Mouse (Mus musculus) kidney, embryonic 16.5 days (tissue): Measurements from ENCODE around the gene Nqo1. TPM values are rescaled to one million over a fixed set of nuclear protein-coding genes. Genes with fewer than 3 reads are reported as not detected.

ENCODE experiments used
- ATAC-seq: fragments of 200-750 bp; cut with Nextera tagmentation; 2 replicates; pipeline ENCODE4 v1.8.0; 2017; ENCODE audit warnings: moderate TSS enrichment; ENCODE audit not compliant: low FRiP score, low TSS enrichment
- H3K27ac ChIP-seq: fragments of 300-500 bp; sonication (generic); 2 replicates; pipeline ENCODE4 v1.5.1; 2014; ENCODE audit warnings: low read length
- H3K27me3 ChIP-seq: fragments of 300-500 bp; sonication (generic); 2 replicates; pipeline ENCODE4 v1.6.1; 2014; ENCODE audit warnings: low read length, control low read depth, mixed read lengths; ENCODE audit not compliant: insufficient read depth
- H3K36me3 ChIP-seq: fragments of 300-500 bp; sonication (generic); 2 replicates; pipeline ENCODE4 v1.6.1; 2014; ENCODE audit warnings: low read length, control low read depth, mixed read lengths; ENCODE audit not compliant: insufficient read depth
- H3K4me1 ChIP-seq: fragments of 300-500 bp; sonication (generic); 2 replicates; pipeline ENCODE4 v1.6.1; 2014; ENCODE audit warnings: low read length, control low read depth, mixed read lengths; ENCODE audit not compliant: insufficient read depth
- H3K4me2 ChIP-seq: fragments of 300-500 bp; sonication (generic); replicated peaks from 2 replicates; pipeline ENCODE4 v1.6.1; 2014; ENCODE audit warnings: low read depth, low read length
- H3K4me3 ChIP-seq: fragments of 300-500 bp; sonication (generic); 2 replicates; pipeline ENCODE4 v1.5.1; 2014; ENCODE audit warnings: mild to moderate bottlenecking, low read length
- H3K9ac ChIP-seq: fragments of 300-500 bp; sonication (generic); replicated peaks from 2 replicates; pipeline ENCODE4 v1.6.1; 2014; ENCODE audit warnings: low read length
- H3K9me3 ChIP-seq: fragments of 300-500 bp; sonication (generic); 2 replicates; pipeline ENCODE4 v1.6.1; 2016; ENCODE audit warnings: low read length, control low read depth
- WGBS: fragments of 180-500 bp; shearing (Covaris S2); extraction: QIAGEN DNeasy Blood & Tissue Kit; methylation state at CpG from one replicate; pipeline ENCODE4 v1.1.7; 2014; 5-methylcytosine and 5-hydroxymethylcytosine counted together
- polyA plus RNA-seq: library from polyadenylated mRNA; unstranded; fragments of >200 nt; fragmentation: Nextera tagmentation; extraction: Ambion mirVana; gene quantifications from 2 replicates; pipeline ENCODE4 v1.2.1, GENCODE M21; 2015

Nqo1 gene
- polyA plus RNA-seq, 1 experiment from 2014 or later: 12.6 TPM

DNA sequence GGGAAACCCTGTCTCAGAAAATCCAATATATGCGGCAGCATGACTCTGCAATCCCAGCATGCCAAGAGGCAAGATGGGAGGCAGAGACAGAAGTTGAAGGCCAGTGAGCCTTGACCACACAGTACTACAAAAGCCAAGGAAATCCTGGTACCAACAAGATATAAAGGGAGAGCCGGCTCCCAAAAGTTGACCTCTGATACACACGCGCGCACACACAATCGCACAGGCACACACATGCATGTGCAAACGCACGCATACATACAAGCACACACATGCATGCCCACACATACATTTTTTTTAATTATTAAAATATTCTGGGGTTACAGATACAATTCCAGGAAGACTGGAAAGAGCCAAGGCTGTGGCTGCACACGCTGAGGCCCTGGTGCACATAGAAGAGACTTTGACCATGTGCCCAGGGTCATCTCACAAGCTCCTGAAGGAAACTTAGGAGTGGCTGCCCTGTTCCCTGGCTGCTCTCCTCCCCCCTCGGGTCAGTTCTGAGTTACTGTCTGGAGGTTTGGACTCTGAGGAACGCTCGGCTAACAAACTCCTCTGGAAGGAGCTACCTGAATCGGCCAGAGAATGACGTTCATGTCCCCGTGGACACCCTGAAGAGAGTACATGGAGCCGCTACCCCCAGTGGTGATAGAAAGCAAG is 12.4 kb downstream of the Nqo1 start:
- ATAC-seq: 0 out of 2 replicates have a peak, but pooled peaks have one; percentile 54
- 89% methylated on average over 16 of the region's 16 CpGs for WGBS
- Histone ChIP-seq H3K27ac (no peak overlapping the region), H3K27me3 (no peaks in the 10 kb centered on the region), H3K9ac (no peak overlapping the region), H3K4me1 (no peaks in the 10 kb centered on the region), H3K36me3 (no peaks in the 10 kb centered on the region), H3K4me2 (no peak overlapping the region), H3K4me3 (no peak overlapping the region), H3K9me3 (no peaks in the 10 kb centered on the region)

DNA sequence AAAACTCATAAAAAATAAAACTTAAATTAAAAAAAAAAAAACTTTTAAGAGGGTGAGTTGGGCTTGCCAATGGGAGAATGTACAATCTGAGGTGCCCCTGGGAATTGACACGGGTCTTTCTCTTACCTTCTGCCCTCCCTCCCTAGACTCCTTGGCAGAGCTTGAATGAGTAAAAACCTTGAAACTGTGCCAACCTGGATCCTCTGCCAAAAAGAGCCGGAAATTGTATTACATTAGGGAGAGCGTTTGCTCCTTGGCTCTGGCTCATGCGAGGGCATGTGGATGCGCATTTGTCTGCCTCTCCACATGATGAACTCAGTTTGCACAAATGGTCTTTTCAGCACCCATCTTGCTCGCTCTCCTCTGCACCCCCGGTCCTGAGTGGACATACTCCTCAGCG is 13.4 kb downstream of the Nqo1 start:
- Histone ChIP-seq H3K27ac (no peak overlapping the region), H3K9ac (no peak overlapping the region), H3K27me3 (no peaks in the 10 kb centered on the region), H3K36me3 (no peaks in the 10 kb centered on the region), H3K4me2 (no peak overlapping the region), H3K9me3 (no peaks in the 10 kb centered on the region), H3K4me1 (no peaks in the 10 kb centered on the region), H3K4me3 (no peak overlapping the region)
- WGBS: 63% methylated on average over 8 of the region's 8 CpGs
- no peak for ATAC-seq

DNA sequence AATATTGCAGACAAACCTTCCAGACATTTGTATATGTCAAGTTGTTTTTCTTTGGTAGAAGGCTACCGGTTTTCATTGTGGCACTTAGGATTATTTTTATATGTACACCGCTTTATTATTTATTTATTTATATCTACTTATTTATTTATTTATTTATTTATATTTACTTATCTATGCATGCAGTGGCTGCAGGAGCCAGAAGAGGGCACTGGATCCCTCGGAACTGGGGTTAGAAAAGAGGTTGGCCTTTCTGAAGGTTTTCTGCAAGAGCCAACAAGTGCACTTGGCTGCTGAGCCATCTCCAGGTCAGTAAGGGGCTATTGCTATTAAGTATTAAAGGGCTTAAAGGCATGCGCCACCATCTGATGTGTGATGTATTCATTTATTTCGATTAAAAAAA is 15.1 kb downstream of the Nqo1 start:
- Histone ChIP-seq H3K9me3 (no peaks in the 10 kb centered on the region), H3K4me2 (no peak overlapping the region), H3K27me3 (no peaks in the 10 kb centered on the region), H3K9ac (no peak overlapping the region), H3K27ac (no peak overlapping the region), H3K4me3 (no peak overlapping the region), H3K4me1 (no peaks in the 10 kb centered on the region), H3K36me3 (no peaks in the 10 kb centered on the region)
- no peak for ATAC-seq
- 65% methylated on average over 5 of the region's 5 CpGs for WGBS

DNA sequence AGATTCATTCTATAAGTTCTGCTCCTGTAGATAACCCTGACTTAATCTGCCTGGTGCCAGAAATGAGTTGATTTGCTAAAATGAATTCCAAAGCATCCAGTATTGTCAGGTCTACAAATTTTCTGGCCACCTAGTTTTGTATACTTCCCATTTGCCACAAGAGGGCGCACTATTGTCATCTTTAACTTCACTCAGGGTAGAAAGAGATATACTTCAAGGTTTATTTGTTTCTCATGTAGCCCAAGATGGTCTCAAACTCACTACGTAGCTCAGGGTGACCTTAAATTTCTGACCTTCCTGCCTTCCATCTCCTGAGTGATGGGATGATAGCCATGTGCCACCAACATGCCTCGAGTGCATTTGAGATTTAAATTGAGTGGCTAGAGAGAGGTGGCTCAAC is 16.4 kb downstream of the Nqo1 start:
- H3K4me2 ChIP-seq: no peak overlapping the region
- WGBS: 29% methylated on average over 3 of the region's 3 CpGs
- no peaks in the 10 kb centered on the region for H3K36me3 ChIP-seq
- H3K27ac ChIP-seq: no peak overlapping the region
- peak; percentile 16; the same call in 1 of the 2 replicates for ATAC-seq
- H3K9me3 ChIP-seq: no peaks in the 10 kb centered on the region
- H3K4me3 ChIP-seq: no peak overlapping the region
- no peak overlapping the region for H3K9ac ChIP-seq
- no peaks in the 10 kb centered on the region for H3K4me1 ChIP-seq
- H3K27me3 ChIP-seq: no peaks in the 10 kb centered on the region

DNA sequence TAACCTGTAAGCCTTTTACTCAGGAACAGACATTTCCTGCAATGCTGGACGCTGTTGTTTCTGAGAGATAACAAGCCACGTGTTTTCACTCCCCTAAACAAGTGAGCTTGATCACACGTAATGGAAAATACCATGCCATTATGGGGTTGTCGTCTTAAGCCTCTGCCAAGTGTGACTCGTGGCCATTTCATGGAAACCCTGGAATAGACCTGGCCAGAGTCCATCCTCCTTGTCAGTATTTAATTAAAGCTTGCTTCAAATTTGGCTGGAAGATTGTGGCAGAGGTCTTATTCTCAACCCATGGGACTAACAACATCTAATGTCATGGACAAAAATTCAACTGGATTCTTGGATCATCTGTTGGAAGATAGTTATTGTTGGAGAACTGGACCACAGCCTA is 16.8 kb downstream of the Nqo1 start:
- H3K9ac ChIP-seq: no peak overlapping the region
- no peak for ATAC-seq
- no peaks in the 10 kb centered on the region for H3K36me3 ChIP-seq
- no peaks in the 10 kb centered on the region for H3K9me3 ChIP-seq
- H3K4me3 ChIP-seq: no peak overlapping the region
- 42% methylated on average over 5 of the region's 5 CpGs for WGBS
- H3K4me2 ChIP-seq: no peak overlapping the region
- no peaks in the 10 kb centered on the region for H3K27me3 ChIP-seq
- H3K4me1 ChIP-seq: no peaks in the 10 kb centered on the region
- H3K27ac ChIP-seq: no peak overlapping the region

DNA sequence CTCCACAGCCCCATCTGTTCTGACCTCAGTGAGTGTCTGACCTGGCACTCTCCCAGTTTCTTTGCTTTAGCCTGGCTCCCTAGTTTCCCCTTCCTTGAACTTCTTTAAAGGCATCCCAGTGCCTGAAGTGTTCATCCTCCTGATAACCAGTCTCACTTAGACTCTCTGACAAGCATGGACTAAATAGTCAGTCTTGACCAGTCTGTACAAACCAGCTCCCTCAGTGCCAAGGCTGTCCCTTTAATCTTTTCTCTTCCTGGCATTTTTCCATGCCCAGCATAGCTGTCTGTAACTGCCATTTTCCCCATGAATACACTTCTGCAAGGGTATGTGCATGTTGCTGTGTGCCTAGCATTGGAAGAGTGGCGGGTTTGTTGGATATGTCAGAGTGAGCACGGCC is 17.9 kb downstream of the Nqo1 start:
- peaks cover 8% of the 10 kb centered on the region for H3K36me3 ChIP-seq
- H3K27me3 ChIP-seq: no peaks in the 10 kb centered on the region
- H3K4me2 ChIP-seq: no peak overlapping the region
- no peak for ATAC-seq
- no peak overlapping the region for H3K9ac ChIP-seq
- 54% methylated on average over 2 of the region's 2 CpGs for WGBS
- H3K9me3 ChIP-seq: no peaks in the 10 kb centered on the region
- no peak overlapping the region for H3K4me3 ChIP-seq
- H3K27ac ChIP-seq: no peak overlapping the region
- H3K4me1 ChIP-seq: no peaks in the 10 kb centered on the region

DNA sequence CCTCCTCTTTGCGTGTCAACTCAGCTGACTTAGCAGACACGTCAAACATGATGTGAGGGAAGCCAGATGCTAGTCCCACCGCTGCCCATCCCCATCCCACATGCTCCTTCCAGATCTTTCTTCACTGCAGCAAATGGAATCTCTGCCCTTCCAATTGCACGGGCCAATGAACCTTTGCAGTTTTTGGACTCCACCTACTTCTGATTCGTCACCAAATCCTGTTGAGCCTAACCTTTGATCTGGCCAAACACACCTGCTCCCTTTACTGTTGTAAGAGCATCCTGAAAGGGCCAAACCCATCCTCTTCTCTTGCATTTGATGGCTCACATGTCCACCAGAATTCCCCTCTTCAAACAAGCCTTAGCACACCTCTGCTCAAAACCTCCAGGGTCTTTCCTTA is 18.4 kb downstream of the Nqo1 start:
- Histone ChIP-seq H3K4me3 (no peak overlapping the region), H3K36me3 (peaks cover 10% of the 10 kb centered on the region), H3K27me3 (no peaks in the 10 kb centered on the region), H3K4me1 (no peaks in the 10 kb centered on the region), H3K9ac (no peak overlapping the region), H3K4me2 (no peak overlapping the region), H3K27ac (no peak overlapping the region), H3K9me3 (no peaks in the 10 kb centered on the region)
- WGBS: 48% methylated on average over 5 of the region's 5 CpGs
- no peak for ATAC-seq

DNA sequence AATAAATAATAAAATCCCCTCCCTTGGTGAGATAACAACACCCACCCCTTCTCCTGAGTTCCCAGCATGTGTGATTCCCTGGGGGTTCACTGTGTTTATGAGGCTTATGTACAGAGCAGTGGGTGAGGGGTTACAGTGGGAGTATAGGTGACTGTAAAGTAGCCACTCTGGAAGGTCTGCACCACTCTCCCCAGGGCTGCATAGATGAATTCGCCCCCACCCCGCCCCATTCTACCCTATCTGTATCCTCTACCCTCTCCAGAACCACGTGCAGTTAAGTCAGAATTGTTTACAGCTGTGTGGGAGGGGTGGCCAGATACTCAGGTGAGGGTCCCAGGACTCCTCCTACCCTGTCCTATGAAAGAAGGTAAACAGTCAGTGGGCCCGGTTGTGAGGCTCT is 20.1 kb downstream of the Nqo1 start:
- Histone ChIP-seq H3K36me3 (peaks cover 21% of the 10 kb centered on the region), H3K9me3 (no peaks in the 10 kb centered on the region), H3K4me2 (no peak overlapping the region), H3K4me3 (no peak overlapping the region), H3K9ac (no peak overlapping the region), H3K27me3 (no peaks in the 10 kb centered on the region), H3K27ac (no peak overlapping the region), H3K4me1 (no peaks in the 10 kb centered on the region)
- no peak for ATAC-seq
- 67% methylated on average over 4 of the region's 4 CpGs for WGBS

DNA sequence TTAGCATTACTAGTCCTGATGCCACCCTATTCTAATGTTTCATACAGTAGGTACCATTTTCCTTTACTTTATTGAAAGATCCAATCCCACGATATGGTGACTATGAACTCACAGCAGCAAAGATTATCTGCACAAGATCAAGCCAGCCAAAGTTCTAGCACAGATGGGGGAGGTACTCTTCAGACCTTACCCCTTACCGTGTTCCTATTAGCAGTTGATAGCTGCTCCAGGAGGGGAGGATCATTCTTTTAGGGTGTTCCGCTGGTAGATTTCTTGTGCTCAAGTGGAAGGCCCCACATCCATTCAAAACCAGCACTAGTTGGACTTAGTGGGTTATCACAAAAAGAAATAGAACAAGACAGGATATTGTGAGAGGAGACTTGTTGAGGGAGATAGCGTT is 21.3 kb downstream of the Nqo1 start:
- no peak overlapping the region for H3K27ac ChIP-seq
- H3K9ac ChIP-seq: no peak overlapping the region
- no peak overlapping the region for H3K4me3 ChIP-seq
- H3K4me2 ChIP-seq: no peak overlapping the region
- ATAC-seq: no peak
- no peaks in the 10 kb centered on the region for H3K27me3 ChIP-seq
- H3K4me1 ChIP-seq: no peaks in the 10 kb centered on the region
- no peaks in the 10 kb centered on the region for H3K9me3 ChIP-seq
- H3K36me3 ChIP-seq: peaks cover 21% of the 10 kb centered on the region
- 90% methylated on average over 4 of the region's 4 CpGs for WGBS

DNA sequence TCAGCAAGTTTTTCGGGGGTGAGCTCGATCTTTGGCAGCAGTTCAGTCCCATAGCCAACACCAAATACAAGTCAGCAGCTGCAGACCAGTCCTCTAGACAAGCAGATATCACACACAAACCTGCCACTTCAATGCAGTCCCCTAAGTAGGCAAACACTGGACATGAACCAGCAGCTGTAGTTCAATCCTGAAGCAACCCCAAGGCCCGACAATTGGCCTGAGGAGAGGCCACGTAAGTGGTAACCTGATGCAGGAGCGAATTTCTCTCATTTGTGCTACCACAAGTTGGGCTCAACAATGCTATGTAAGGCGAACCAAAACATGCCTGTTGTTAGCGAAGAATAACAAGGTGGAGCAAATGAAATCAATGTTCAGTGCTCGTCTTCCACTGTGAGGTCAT is 22.3 kb downstream of the Nqo1 start:
- ATAC-seq: no peak
- WGBS: 94% methylated on average over 8 of the region's 8 CpGs
- no peaks in the 10 kb centered on the region for H3K27me3 ChIP-seq

More for the DNA sequence above, 22.3 kb downstream of the Nqo1 start:
- no peak overlapping the region for H3K4me2 ChIP-seq
- H3K9ac ChIP-seq: no peak overlapping the region
- no peak overlapping the region for H3K4me3 ChIP-seq
- peaks cover 22% of the 10 kb centered on the region for H3K36me3 ChIP-seq
- no peak overlapping the region for H3K27ac ChIP-seq
- no peaks in the 10 kb centered on the region for H3K9me3 ChIP-seq
- H3K4me1 ChIP-seq: no peaks in the 10 kb centered on the region
